Mouse (Mus musculus): ENCODE results near the gene Abcg5. TPM values are rescaled to one million over a fixed set of nuclear protein-coding genes. Genes with fewer than 3 reads are reported as not detected.

Gene Abcg5
- total RNA-seq, 2 experiments from 2014 or later, result not detected

DNA sequence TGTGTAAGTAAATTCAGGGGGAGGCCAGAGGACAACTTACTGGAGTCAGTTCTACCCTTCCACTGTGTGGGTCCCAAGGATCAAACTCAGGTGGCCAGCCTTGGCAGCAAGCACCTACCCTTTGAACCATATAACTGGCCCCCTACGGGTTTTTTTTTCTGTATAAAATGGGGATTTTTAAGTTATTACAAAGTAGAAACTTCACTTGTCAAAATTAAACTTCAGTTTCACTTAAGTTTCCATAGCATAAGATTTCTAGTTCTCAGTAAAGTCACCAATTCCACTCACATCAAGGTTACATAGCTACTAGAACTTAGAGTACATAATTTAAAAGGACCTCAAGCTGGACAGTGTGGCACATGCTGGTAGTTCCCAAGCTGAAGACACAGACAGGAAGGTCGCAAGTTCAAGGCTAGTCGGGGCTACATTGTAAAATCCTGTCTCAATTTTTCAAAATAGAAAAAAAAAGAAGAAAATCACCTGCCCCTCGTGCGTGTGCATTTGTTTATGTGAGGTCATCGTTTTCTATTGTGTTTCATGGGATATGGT is 66.2 kb downstream of the Abcg5 start:
- no peak for ATAC-seq (replicated peaks; ENCODE audit: poor library complexity, severe bottlenecking)

DNA sequence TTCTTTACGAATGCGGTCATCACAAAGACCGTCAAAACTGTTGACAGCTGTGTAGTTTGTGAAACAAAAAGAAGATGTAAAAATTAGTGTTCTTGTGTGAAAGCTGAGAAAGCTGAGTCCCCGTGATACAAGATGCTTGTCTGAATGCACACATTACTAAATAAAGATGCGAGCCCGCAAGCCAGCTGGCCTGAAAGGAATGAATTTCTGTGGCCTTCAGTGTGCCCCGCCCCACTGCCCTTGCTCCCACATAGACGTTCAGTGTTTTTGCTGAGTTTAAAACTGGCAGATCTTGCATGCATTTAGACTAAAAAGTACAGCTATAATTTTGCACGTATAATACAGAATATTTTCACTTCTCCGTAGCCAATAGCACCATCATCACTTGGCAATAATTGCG is 67.0 kb downstream of the Abcg5 start:
- no peak for ATAC-seq (replicated peaks; ENCODE audit: poor library complexity, severe bottlenecking)

GRCm38 (mm10) chr17:84611971-84612370 is 70.8 kb downstream of the Abcg5 start:
- peak; percentile 56; the same call in 1 of the 2 replicates for ATAC-seq (replicated peaks; ENCODE audit: poor library complexity, severe bottlenecking)

DNA sequence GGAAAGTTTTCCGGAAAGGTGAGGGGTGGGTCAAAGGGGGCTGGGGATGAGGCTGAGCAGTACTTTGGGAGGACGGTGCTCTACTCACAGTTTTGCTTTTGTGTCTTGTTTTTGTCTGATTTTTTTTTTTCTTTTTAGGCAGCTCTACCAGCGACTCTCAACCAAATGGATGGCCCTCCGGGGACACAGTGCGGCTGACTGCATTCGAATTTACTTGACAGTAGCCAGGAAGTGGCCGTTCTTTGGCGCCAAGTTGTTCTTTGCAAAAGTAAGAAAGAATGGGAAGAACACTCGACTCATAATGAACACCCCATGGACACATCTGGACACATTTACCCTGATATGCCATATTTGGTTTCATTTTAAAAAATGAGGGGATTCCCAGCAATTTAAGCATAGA is 71.3 kb downstream of the Abcg5 start:
- no peak for ATAC-seq (replicated peaks; ENCODE audit: poor library complexity, severe bottlenecking)

- ATAC-seq (replicated peaks; ENCODE audit: poor library complexity, severe bottlenecking), result no peak
Observed at GRCm38 (mm10) chr17:84608606-84609005, 74.2 kb downstream of the Abcg5 start.

Other genes with a start within 250 kb of the Abcg5 start
- gene Thada, start 216.8 kb downstream of the Abcg5 start, total RNA-seq (2014; fragmentation: Nextera tagmentation), result 39.3 and 40.6 TPM in 2 replicates
- 37.6 and 43.8 TPM in 2 replicates for gene Thada, start 216.8 kb downstream of the Abcg5 start, total RNA-seq (2017)
- 0.32 and 0.43 TPM in 2 replicates for gene Plekhh2, start 171.1 kb downstream of the Abcg5 start, total RNA-seq (2014; fragmentation: Nextera tagmentation)
- gene Plekhh2, start 171.1 kb downstream of the Abcg5 start, total RNA-seq (2017), result 0.43 TPM in 1 of 2 replicates, not detected in the other
- gene Dync2li1, start 56.5 kb downstream of the Abcg5 start, total RNA-seq (2014; fragmentation: Nextera tagmentation), result 4.8 and 6.4 TPM in 2 replicates
- gene Dync2li1, start 56.5 kb downstream of the Abcg5 start, total RNA-seq (2017), result 2.3 and 4.2 TPM in 2 replicates
- not detected in 2 replicates for gene Abcg8, start 6.7 kb downstream of the Abcg5 start, total RNA-seq (2014; fragmentation: Nextera tagmentation)
- not detected in 2 replicates for gene Abcg8, start 6.7 kb downstream of the Abcg5 start, total RNA-seq (2017)
- gene Lrpprc, start 107.8 kb upstream of the Abcg5 start, total RNA-seq (2014; fragmentation: Nextera tagmentation), result 48.6 and 51.2 TPM in 2 replicates
- gene Lrpprc, start 107.8 kb upstream of the Abcg5 start, total RNA-seq (2017), result 76.4 and 80.7 TPM in 2 replicates

Data from granulocyte monocyte progenitor cell, adult 5-6 weeks (primary cell).